Mouse (Mus musculus) kidney, adult 2 months (tissue): ENCODE results near the gene Rccd1.

Experiments
- CTCF ChIP-seq: fragments of 200-500 bp; conservative IDR thresholded peaks from 2 replicates; pipeline ENCODE4 v1.5.1; 2011; ENCODE audit warnings: low read depth, mild to moderate bottlenecking, control low read depth, low read length, moderate library complexity, mixed read lengths; ENCODE audit not compliant: insufficient read depth, insufficient read length
- POLR2A ChIP-seq: fragments of 200-500 bp; IDR thresholded peaks from one replicate; pipeline ENCODE4 v1.6.1; 2011; ENCODE audit warnings: low read depth, low read length, control low read depth

DNA sequence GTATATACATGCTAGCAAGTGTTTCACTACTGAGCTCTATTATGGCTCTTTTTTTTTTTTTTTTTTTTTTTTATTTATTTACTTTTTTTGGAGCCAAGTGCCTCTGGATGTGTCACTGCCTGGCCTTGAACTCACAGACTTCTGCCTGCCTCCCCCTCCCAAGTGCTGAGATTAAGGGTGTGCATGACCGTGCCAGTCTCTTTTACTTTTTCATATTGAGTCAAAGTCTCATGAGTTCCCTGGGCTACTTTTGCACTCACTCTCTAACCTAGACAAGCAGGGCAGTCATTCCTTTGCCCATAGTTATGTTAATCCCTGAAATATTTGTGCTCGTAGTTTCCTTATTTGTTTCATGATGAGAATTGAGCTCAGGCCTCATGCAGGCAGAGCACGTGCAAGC, 42.6 kb downstream of the Rccd1 start:
- no peak for TF ChIP-seq CTCF
- no peak for TF ChIP-seq POLR2A
